Mouse (Mus musculus): Measurements from ENCODE around the gene Piwil1. TPM values are rescaled to one million over a fixed set of nuclear protein-coding genes. Genes with fewer than 3 reads are reported as not detected.
"Not testable (repeated sequence)": the region's sequence is repeated elsewhere in the genome, so short reads cannot be mapped to it uniquely, and the experiment has no call there.

The Piwil1 gene
- polyA plus RNA-seq, 1 experiment = not detected

- TF ChIP-seq CTCF (IDR thresholded peaks at IDR 0.05; ENCODE audit: extremely low read depth, insufficient read depth, insufficient read length, insufficient replicate concordance) (no peak), POLR2A (IDR thresholded peaks at IDR 0.05; ENCODE audit: low read depth, low read length) (no peak)
- 91% methylated on average over 11 of the region's 11 CpGs for WGBS
- no peaks in the 10 kb centered on the region for H3K36me3 ChIP-seq (ENCODE audit: control insufficient read depth, insufficient read depth, low read length)
- no peaks in the 10 kb centered on the region for H3K27me3 ChIP-seq (ENCODE audit: control insufficient read depth, insufficient read depth, low read length)
- no peak for DNase-seq (ENCODE audit: low read depth in 1 of 2, low spot score in 2 of 2)
- no peak overlapping the region for H3K27ac ChIP-seq (ENCODE audit: insufficient read depth, low read length)
- no peaks in the 10 kb centered on the region for H3K4me1 ChIP-seq (ENCODE audit: control insufficient read depth, insufficient read depth, insufficient read length)
- no peak overlapping the region for H3K4me3 ChIP-seq (ENCODE audit: extremely low read depth, insufficient read depth, insufficient read length)
Measured at GRCm38 (mm10) chr5:128707271-128707670, 4.9 kb downstream of the Piwil1 start.

DNA sequence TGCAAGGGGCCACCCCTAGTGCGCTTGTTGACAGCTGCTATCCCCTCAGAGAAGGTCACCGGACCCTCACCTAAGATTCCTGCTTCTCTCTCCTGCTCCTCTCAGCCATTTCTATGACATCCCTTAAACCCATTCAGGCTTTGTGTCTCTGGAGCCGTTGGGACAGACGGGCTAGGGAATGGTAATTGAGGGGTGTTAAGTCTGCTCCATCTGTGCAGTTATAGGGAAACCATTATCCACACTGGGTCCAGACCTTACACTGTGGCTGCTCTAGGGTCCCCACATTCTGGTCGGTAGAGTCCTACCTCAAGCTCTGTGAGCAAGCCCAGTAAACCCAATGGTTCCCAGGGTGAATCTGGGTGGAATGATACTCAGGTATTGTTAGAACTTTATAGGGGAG, 6.6 kb downstream of the Piwil1 start:
- H3K4me3 ChIP-seq (ENCODE audit: extremely low read depth, insufficient read depth, insufficient read length) = no peak overlapping the region
- 81% methylated on average over 5 of the region's 5 CpGs for WGBS
- H3K36me3 ChIP-seq (ENCODE audit: control insufficient read depth, insufficient read depth, low read length) = no peaks in the 10 kb centered on the region
- no peak overlapping the region for H3K27ac ChIP-seq (ENCODE audit: insufficient read depth, low read length)
- no peaks in the 10 kb centered on the region for H3K27me3 ChIP-seq (ENCODE audit: control insufficient read depth, insufficient read depth, low read length)
- no peaks in the 10 kb centered on the region for H3K4me1 ChIP-seq (ENCODE audit: control insufficient read depth, insufficient read depth, insufficient read length)
- no peak for DNase-seq (ENCODE audit: low read depth in 1 of 2, low spot score in 2 of 2)
- TF ChIP-seq CTCF (IDR thresholded peaks at IDR 0.05; ENCODE audit: extremely low read depth, insufficient read depth, insufficient read length, insufficient replicate concordance) = no peak
- no peak for TF ChIP-seq POLR2A (IDR thresholded peaks at IDR 0.05; ENCODE audit: low read depth, low read length)

- no peak overlapping the region for H3K4me3 ChIP-seq (ENCODE audit: extremely low read depth, insufficient read depth, insufficient read length)
- H3K27me3 ChIP-seq (ENCODE audit: control insufficient read depth, insufficient read depth, low read length) = no peaks in the 10 kb centered on the region
- no peak for DNase-seq (ENCODE audit: low read depth in 1 of 2, low spot score in 2 of 2)
- H3K27ac ChIP-seq (ENCODE audit: insufficient read depth, low read length) = no peak overlapping the region
- H3K4me1 ChIP-seq (ENCODE audit: control insufficient read depth, insufficient read depth, insufficient read length) = no peaks in the 10 kb centered on the region
- no peak for TF ChIP-seq POLR2A (IDR thresholded peaks at IDR 0.05; ENCODE audit: low read depth, low read length)
- no peak for TF ChIP-seq CTCF (IDR thresholded peaks at IDR 0.05; ENCODE audit: extremely low read depth, insufficient read depth, insufficient read length, insufficient replicate concordance)
- H3K36me3 ChIP-seq (ENCODE audit: control insufficient read depth, insufficient read depth, low read length) = no peaks in the 10 kb centered on the region
- 44% methylated on average over 8 of the region's 8 CpGs for WGBS
Measured at GRCm38 (mm10) chr5:128710596-128710995, 8.3 kb downstream of the Piwil1 start.

DNA sequence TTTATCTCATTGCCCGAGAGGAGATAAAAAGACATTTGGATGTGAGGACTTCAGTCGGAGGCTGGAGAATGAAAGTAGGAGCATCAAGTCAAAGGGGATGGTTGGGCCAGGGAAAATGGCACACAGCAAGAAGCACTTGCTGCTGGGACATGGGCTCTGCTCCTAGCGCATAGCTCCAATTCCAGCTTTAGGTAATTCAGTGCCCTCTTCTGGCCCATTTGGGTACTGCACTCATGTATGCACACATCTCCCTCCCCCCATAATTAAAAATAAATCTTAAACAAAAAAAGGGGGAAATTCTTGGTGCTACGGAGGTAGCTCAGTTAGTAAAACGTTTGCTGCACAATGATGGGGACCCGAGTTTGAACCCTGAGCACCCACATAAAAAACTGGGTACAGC, 9.5 kb downstream of the Piwil1 start:
- TF ChIP-seq CTCF (IDR thresholded peaks at IDR 0.05; ENCODE audit: extremely low read depth, insufficient read depth, insufficient read length, insufficient replicate concordance) (no peak), POLR2A (IDR thresholded peaks at IDR 0.05; ENCODE audit: low read depth, low read length) (no peak)
- DNase-seq (ENCODE audit: low read depth in 1 of 2, low spot score in 2 of 2) = no peak
- WGBS = 81% methylated on average over 6 of the region's 6 CpGs
- no peaks in the 10 kb centered on the region for H3K27me3 ChIP-seq (ENCODE audit: control insufficient read depth, insufficient read depth, low read length)
- H3K4me1 ChIP-seq (ENCODE audit: control insufficient read depth, insufficient read depth, insufficient read length) = no peaks in the 10 kb centered on the region
- H3K27ac ChIP-seq (ENCODE audit: insufficient read depth, low read length) = no peak overlapping the region
- H3K36me3 ChIP-seq (ENCODE audit: control insufficient read depth, insufficient read depth, low read length) = no peaks in the 10 kb centered on the region
- H3K4me3 ChIP-seq (ENCODE audit: extremely low read depth, insufficient read depth, insufficient read length) = no peak overlapping the region

GRCm38 (mm10) chr5:128715171-128715570, 12.8 kb downstream of the Piwil1 start:
- DNase-seq (ENCODE audit: low read depth in 1 of 2, low spot score in 2 of 2) = no peak
- Histone ChIP-seq H3K27me3 (ENCODE audit: control insufficient read depth, insufficient read depth, low read length) (no peaks in the 10 kb centered on the region), H3K36me3 (ENCODE audit: control insufficient read depth, insufficient read depth, low read length) (no peaks in the 10 kb centered on the region), H3K4me1 (ENCODE audit: control insufficient read depth, insufficient read depth, insufficient read length) (no peaks in the 10 kb centered on the region), H3K4me3 (ENCODE audit: extremely low read depth, insufficient read depth, insufficient read length) (no peak overlapping the region), H3K27ac (ENCODE audit: insufficient read depth, low read length) (no peak overlapping the region)
- WGBS = 82% methylated on average over 16 of the region's 16 CpGs
- TF ChIP-seq POLR2A (IDR thresholded peaks at IDR 0.05; ENCODE audit: low read depth, low read length) (no peak), CTCF (IDR thresholded peaks at IDR 0.05; ENCODE audit: extremely low read depth, insufficient read depth, insufficient read length, insufficient replicate concordance) (no peak)

DNA sequence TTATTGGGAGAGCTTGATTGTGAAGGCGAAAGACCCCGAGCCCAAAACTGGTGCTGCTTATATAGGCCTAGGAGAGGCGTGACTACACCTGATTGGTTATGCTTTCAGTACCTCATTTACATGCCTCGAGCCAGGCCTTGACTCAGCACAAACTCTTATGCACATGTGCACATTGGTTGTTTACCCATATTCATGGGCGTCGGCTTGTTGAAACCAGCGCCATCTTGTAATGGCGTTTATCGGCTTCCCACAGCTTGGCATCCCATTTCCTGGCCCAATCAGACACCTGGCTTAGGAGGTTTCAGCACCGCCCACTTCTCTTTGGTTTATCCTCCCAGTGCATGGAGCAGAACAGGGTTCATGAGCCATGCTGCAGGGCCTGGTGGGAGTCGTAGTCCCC, 18.1 kb downstream of the Piwil1 start:
- not testable (repeated sequence) for H3K27ac ChIP-seq (ENCODE audit: insufficient read depth, low read length); H3K36me3 ChIP-seq (ENCODE audit: control insufficient read depth, insufficient read depth, low read length); H3K27me3 ChIP-seq (ENCODE audit: control insufficient read depth, insufficient read depth, low read length); H3K4me1 ChIP-seq (ENCODE audit: control insufficient read depth, insufficient read depth, insufficient read length); DNase-seq (ENCODE audit: low read depth in 1 of 2, low spot score in 2 of 2); H3K4me3 ChIP-seq (ENCODE audit: extremely low read depth, insufficient read depth, insufficient read length)
- WGBS = 89% methylated on average over 11 of the region's 11 CpGs

GRCm38 (mm10) chr5:128729341-128729740, 27.0 kb downstream of the Piwil1 start:
- no peaks in the 10 kb centered on the region for H3K4me1 ChIP-seq (ENCODE audit: control insufficient read depth, insufficient read depth, insufficient read length)
- no peak for DNase-seq (ENCODE audit: low read depth in 1 of 2, low spot score in 2 of 2)
- H3K4me3 ChIP-seq (ENCODE audit: extremely low read depth, insufficient read depth, insufficient read length) = no peak overlapping the region
- no peak for TF ChIP-seq CTCF (IDR thresholded peaks at IDR 0.05; ENCODE audit: extremely low read depth, insufficient read depth, insufficient read length, insufficient replicate concordance)
- no peak for TF ChIP-seq POLR2A (IDR thresholded peaks at IDR 0.05; ENCODE audit: low read depth, low read length)
- no peaks in the 10 kb centered on the region for H3K27me3 ChIP-seq (ENCODE audit: control insufficient read depth, insufficient read depth, low read length)
- 83% methylated on average over 5 of the region's 5 CpGs for WGBS
- no peaks in the 10 kb centered on the region for H3K36me3 ChIP-seq (ENCODE audit: control insufficient read depth, insufficient read depth, low read length)
- no peak overlapping the region for H3K27ac ChIP-seq (ENCODE audit: insufficient read depth, low read length)
